Mouse (Mus musculus): ENCODE data around the gene Epm2a. TPM values are rescaled to one million over a fixed set of nuclear protein-coding genes. Genes with fewer than 3 reads are reported as not detected.

The Epm2a gene
- polyA plus RNA-seq, 1 experiment, result 0.16 TPM

DNA sequence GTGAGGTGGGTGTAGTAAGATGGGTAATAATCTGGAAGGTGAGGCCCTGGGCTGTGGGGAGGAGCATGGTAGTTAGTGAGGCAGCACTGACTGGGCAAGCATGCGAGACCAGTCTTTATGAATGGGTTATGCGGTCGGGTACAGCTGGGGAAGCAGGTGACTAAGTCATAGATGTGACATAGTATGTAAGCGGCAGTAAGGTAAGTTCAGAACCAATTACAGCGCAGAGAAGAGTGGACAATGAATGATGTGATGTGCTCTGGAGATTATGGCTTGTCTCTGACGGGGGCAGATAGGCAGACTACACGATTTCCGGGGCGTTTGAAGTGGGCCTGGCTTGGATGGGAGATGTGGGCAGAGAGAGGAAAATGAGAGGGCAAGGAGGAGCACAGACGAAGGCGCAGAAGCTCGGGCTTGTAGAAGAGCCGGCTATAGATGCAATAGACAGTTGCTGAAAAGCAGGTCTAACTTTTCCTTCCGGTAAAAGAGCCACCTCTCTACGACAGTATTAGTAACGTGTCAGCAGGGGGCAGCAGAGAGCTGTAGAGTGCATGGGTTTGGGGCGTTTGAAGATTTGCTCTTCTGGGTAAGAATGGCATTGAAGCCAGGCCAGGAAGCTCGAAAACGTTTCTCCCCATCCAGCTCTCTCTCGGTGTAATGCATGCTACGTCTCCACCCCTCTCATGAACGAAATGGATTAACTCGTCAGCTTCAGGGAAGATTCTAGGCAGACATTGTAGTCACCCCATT lies 106.5 kb downstream of the Epm2a start:
- peak; percentile 42 for TF ChIP-seq CTCF (IDR thresholded peaks at IDR 0.05; ENCODE audit: control insufficient read depth, insufficient read depth, insufficient read length)
- TF ChIP-seq CEBPB (IDR thresholded peaks at IDR 0.05; ENCODE audit: low read depth), result no peak
- TF ChIP-seq USF1 (IDR thresholded peaks at IDR 0.05; ENCODE audit: low read depth), result no peak
- H3ac ChIP-seq (ENCODE audit: control insufficient read depth, insufficient read length, low read depth), result no peak overlapping the region
- H3K79me3 ChIP-seq (ENCODE audit: low read depth), result no peaks in the 10 kb centered on the region
- peaks cover 7% of the 10 kb centered on the region for H3K27me3 ChIP-seq (ENCODE audit: control insufficient read depth, insufficient read depth, insufficient read length)
- no peaks in the 10 kb centered on the region for H3K79me2 ChIP-seq (ENCODE audit: control insufficient read depth, insufficient read depth)
- no peak overlapping the region for H3K4me3 ChIP-seq (ENCODE audit: insufficient read depth, poor library complexity, severe bottlenecking)
- H3K36me3 ChIP-seq (ENCODE audit: control insufficient read depth, insufficient read depth), result no peaks in the 10 kb centered on the region

DNA sequence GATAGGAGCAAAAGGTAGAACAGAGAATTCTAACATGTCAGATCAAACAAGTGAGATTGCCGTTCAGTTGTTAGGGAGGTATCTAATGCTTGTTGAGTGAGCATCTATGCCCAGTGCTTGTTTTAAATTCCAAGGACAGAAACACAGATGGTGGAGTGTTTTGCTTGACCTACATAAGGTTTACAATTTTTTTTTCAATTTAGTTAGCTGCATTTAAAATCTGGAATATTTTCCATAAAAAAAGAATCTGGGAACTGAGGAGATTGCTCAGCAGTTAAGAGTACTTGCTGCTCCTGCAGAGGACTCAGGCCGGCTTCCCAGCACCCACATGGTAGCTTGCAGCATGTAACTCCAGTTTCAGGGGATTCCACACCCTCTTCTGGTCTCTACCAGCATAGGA lies 109.3 kb downstream of the Epm2a start:
- Histone ChIP-seq H3K79me2 (ENCODE audit: control insufficient read depth, insufficient read depth) (no peaks in the 10 kb centered on the region), H3K27me3 (ENCODE audit: control insufficient read depth, insufficient read depth, insufficient read length) (peaks cover 3% of the 10 kb centered on the region), H3K4me3 (ENCODE audit: insufficient read depth, poor library complexity, severe bottlenecking) (no peak overlapping the region), H3K36me3 (ENCODE audit: control insufficient read depth, insufficient read depth) (no peaks in the 10 kb centered on the region), H3K79me3 (ENCODE audit: low read depth) (no peaks in the 10 kb centered on the region), H3ac (ENCODE audit: control insufficient read depth, insufficient read length, low read depth) (no peak overlapping the region)
- TF ChIP-seq MYOG (IDR thresholded peaks at IDR 0.05; ENCODE audit: control insufficient read depth, extremely low read depth, insufficient read length) (no peak), FOSL1 (IDR thresholded peaks at IDR 0.05; ENCODE audit: insufficient read depth, low read length, poor library complexity, severe bottlenecking) (no peak), CTCF (IDR thresholded peaks at IDR 0.05; ENCODE audit: control insufficient read depth, insufficient read depth, insufficient read length) (no peak), MYOD1 (IDR thresholded peaks at IDR 0.05; ENCODE audit: control insufficient read depth, insufficient read length, low read depth) (no peak), CEBPB (IDR thresholded peaks at IDR 0.05; ENCODE audit: low read depth) (no peak), USF1 (IDR thresholded peaks at IDR 0.05; ENCODE audit: low read depth) (no peak), MAX (IDR thresholded peaks at IDR 0.05) (no peak)

DNA sequence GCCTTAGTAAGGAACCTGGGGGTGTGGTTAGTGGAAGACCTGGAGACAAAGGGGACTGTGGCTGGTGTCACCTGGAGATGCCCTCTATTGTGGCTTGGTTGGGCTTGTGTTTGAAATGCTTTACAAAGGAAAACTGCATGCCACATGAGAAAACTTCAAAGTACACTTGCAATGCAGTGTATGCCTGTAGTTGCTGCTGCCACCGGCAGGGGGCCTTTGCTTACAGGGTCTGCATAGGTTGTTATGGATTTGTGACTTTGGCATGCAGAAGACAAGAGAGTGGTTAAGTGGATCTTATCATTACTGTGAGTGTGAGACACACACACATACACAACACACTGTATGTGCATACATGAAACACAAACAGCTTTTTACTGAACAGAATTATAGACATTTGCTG lies 114.2 kb downstream of the Epm2a start:
- H3K4me3 ChIP-seq (ENCODE audit: insufficient read depth, poor library complexity, severe bottlenecking), result no peak overlapping the region

DNA sequence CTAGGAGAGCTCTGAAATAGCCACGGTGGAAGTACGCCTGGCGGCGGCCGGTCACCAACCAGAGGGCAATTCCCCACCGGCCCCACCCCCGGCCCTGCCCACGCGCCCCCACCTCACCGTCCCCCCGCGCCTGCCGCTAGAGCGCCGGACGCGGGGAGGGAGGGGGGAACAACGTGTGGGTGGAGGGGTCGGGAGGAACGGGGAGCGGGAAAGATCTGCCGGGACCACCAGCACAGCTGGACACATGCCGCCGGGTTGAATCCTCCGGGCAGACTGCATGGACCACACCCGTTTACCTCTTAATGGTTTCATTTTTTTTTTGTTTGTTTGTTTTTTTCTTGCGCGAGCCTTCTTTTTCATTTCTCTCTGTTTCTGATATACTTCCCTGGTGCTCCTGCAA lies 148.8 kb downstream of the Epm2a start:
- H3K79me3 ChIP-seq (ENCODE audit: low read depth), result no peaks in the 10 kb centered on the region
- H3K36me3 ChIP-seq (ENCODE audit: control insufficient read depth, insufficient read depth), result no peaks in the 10 kb centered on the region
- H3K4me3 ChIP-seq (ENCODE audit: insufficient read depth, poor library complexity, severe bottlenecking), result no peak overlapping the region
- no peaks in the 10 kb centered on the region for H3K27me3 ChIP-seq (ENCODE audit: control insufficient read depth, insufficient read depth, insufficient read length)
- H3ac ChIP-seq (ENCODE audit: control insufficient read depth, insufficient read length, low read depth), result no peak overlapping the region
- H3K79me2 ChIP-seq (ENCODE audit: control insufficient read depth, insufficient read depth), result no peaks in the 10 kb centered on the region
- TF ChIP-seq MYOD1 (IDR thresholded peaks at IDR 0.05; ENCODE audit: control insufficient read depth, insufficient read length, low read depth), result no peak
- TF ChIP-seq CEBPB (IDR thresholded peaks at IDR 0.05; ENCODE audit: low read depth), result no peak
- TF ChIP-seq MYOG (IDR thresholded peaks at IDR 0.05; ENCODE audit: control insufficient read depth, extremely low read depth, insufficient read length), result no peak
- TF ChIP-seq FOSL1 (IDR thresholded peaks at IDR 0.05; ENCODE audit: insufficient read depth, low read length, poor library complexity, severe bottlenecking), result no peak
- no peak for TF ChIP-seq MAX (IDR thresholded peaks at IDR 0.05)
- no peak for TF ChIP-seq CTCF (IDR thresholded peaks at IDR 0.05; ENCODE audit: control insufficient read depth, insufficient read depth, insufficient read length)
- no peak for TF ChIP-seq USF1 (IDR thresholded peaks at IDR 0.05; ENCODE audit: low read depth)

More for the DNA sequence above, 114.2 kb downstream of the Epm2a start:
- no peaks in the 10 kb centered on the region for H3K27me3 ChIP-seq (ENCODE audit: control insufficient read depth, insufficient read depth, insufficient read length)
- H3K79me3 ChIP-seq (ENCODE audit: low read depth), result no peaks in the 10 kb centered on the region
- no peaks in the 10 kb centered on the region for H3K36me3 ChIP-seq (ENCODE audit: control insufficient read depth, insufficient read depth)
- no peak overlapping the region for H3ac ChIP-seq (ENCODE audit: control insufficient read depth, insufficient read length, low read depth)
- no peak for TF ChIP-seq CEBPB (IDR thresholded peaks at IDR 0.05; ENCODE audit: low read depth)
- TF ChIP-seq MAX (IDR thresholded peaks at IDR 0.05), result no peak
- TF ChIP-seq MYOG (IDR thresholded peaks at IDR 0.05; ENCODE audit: control insufficient read depth, extremely low read depth, insufficient read length), result no peak
- TF ChIP-seq USF1 (IDR thresholded peaks at IDR 0.05; ENCODE audit: low read depth), result no peak
- no peak for TF ChIP-seq FOSL1 (IDR thresholded peaks at IDR 0.05; ENCODE audit: insufficient read depth, low read length, poor library complexity, severe bottlenecking)
- no peak for TF ChIP-seq MYOD1 (IDR thresholded peaks at IDR 0.05; ENCODE audit: control insufficient read depth, insufficient read length, low read depth)
- no peaks in the 10 kb centered on the region for H3K79me2 ChIP-seq (ENCODE audit: control insufficient read depth, insufficient read depth)

Other genes starting within 250 kb of the Epm2a start
- 1.7 TPM for gene Shprh, start 194.0 kb upstream of the Epm2a start, polyA plus RNA-seq (2012; fragmentation: generic; extraction: Trizol)
- 5.4 TPM for gene Fbxo30, start 62.1 kb upstream of the Epm2a start, polyA plus RNA-seq (2012; fragmentation: generic; extraction: Trizol)